Mouse (Mus musculus) WW6 (cell line): ENCODE results near the gene Map3k6.

Experiments used
- DNase-seq: peaks from one replicate; pipeline ENCODE4 v3.0.0-alpha.2; 2013; ENCODE audit warnings: low read depth, low spot score

Gene Map3k6

GRCm38 (mm10) chr4:133240490-133240921, at the start of gene Map3k6:
TSS of gene Map3k6 (plus strand) at chr4:133240818.
- DNase-seq, result no peak

GRCm38 (mm10) chr4:133194482-133194881, 46.1 kb upstream of the Map3k6 start:
- no peak for DNase-seq

GRCm38 (mm10) chr4:133195014-133195413, 45.6 kb upstream of the Map3k6 start:
- no peak for DNase-seq

- no peak for DNase-seq
Observed at GRCm38 (mm10) chr4:133196136-133196535, 44.5 kb upstream of the Map3k6 start.

GRCm38 (mm10) chr4:133196852-133197251, 43.8 kb upstream of the Map3k6 start:
- DNase-seq, result no peak

GRCm38 (mm10) chr4:133197355-133197754, 43.3 kb upstream of the Map3k6 start:
- no peak for DNase-seq

GRCm38 (mm10) chr4:133197801-133198286, 42.8 kb upstream of the Map3k6 start:
- DNase-seq, result no peak

- DNase-seq, result no peak
Observed at GRCm38 (mm10) chr4:133198337-133199180, 42.1 kb upstream of the Map3k6 start.

- DNase-seq, result no peak
Observed at GRCm38 (mm10) chr4:133199743-133200142, 40.9 kb upstream of the Map3k6 start.

- no peak for DNase-seq
Observed at GRCm38 (mm10) chr4:133200343-133200742, 40.3 kb upstream of the Map3k6 start.

- no peak for DNase-seq
Observed at GRCm38 (mm10) chr4:133201006-133201771, 39.4 kb upstream of the Map3k6 start.

- DNase-seq, result no peak
Observed at GRCm38 (mm10) chr4:133202254-133202653, 38.4 kb upstream of the Map3k6 start.

GRCm38 (mm10) chr4:133203591-133203990, 37.0 kb upstream of the Map3k6 start:
- no peak for DNase-seq

GRCm38 (mm10) chr4:133204379-133204778, 36.2 kb upstream of the Map3k6 start:
- no peak for DNase-seq

GRCm38 (mm10) chr4:133209366-133209765, 31.3 kb upstream of the Map3k6 start:
- no peak for DNase-seq

GRCm38 (mm10) chr4:133210023-133210787, 30.4 kb upstream of the Map3k6 start:
- DNase-seq, result no peak

GRCm38 (mm10) chr4:133210788-133211390, 29.7 kb upstream of the Map3k6 start:
- no peak for DNase-seq

- DNase-seq, result no peak
Observed at GRCm38 (mm10) chr4:133211751-133212561, 28.7 kb upstream of the Map3k6 start, which contains the start of the genes Cd164l2 and Gpr3. TSS of gene Cd164l2 (plus strand) at chr4:133212131. TSS of gene Gpr3 (minus strand) at chr4:133212536.

- no peak for DNase-seq
Observed at GRCm38 (mm10) chr4:133212562-133213267, 27.9 kb upstream of the Map3k6 start.

GRCm38 (mm10) chr4:133213268-133213590, 27.4 kb upstream of the Map3k6 start:
- DNase-seq, result no peak
